Mouse (Mus musculus) hematopoietic multipotent progenitor cell, adult 10-12 weeks (in vitro differentiated cells): ENCODE results near the gene Muc20. TPM values are rescaled to one million over a fixed set of nuclear protein-coding genes. Genes with fewer than 3 reads are reported as not detected.

Experiments
- polyA plus RNA-seq: library from polyadenylated mRNA; stranded (reverse); fragments of >175 nt; gene quantifications from 2 replicates; pipeline ENCODE4 v1.2.3, GENCODE M21; 2012; ENCODE audit warnings: low replicate concordance

The Muc20 gene
- 0.34 and 0.39 TPM in 2 replicates for polyA plus RNA-seq

GRCm38 (mm10) chr16:32797426-32797689 is at the start of gene Muc20:
Gene Muc20 (minus strand): TSS chr16:32797435.

GRCm38 (mm10) chr16:32810321-32810720 is 13.1 kb upstream of the Muc20 start, which contains the start of gene Smbd1:
Gene Smbd1 (minus strand): TSS chr16:32810477.

GRCm38 (mm10) chr16:32735586-32735985 is 61.6 kb downstream of the Muc20 start, which contains the start of gene Muc4:
Gene Muc4 (plus strand): TSS chr16:32735886.

Other genes starting within 250 kb of the Muc20 start
- 0.64 and 11.6 TPM in 2 replicates for gene Tfrc, start 188.5 kb downstream of the Muc20 start, polyA plus RNA-seq
- gene Tnk2, start 153.6 kb downstream of the Muc20 start, polyA plus RNA-seq, result 311 and 674 TPM in 2 replicates
- gene Muc4, start 61.5 kb downstream of the Muc20 start, polyA plus RNA-seq, result 0.01 TPM in 1 of 2 replicates, not detected in the other
- gene Smbd1, start 13.0 kb upstream of the Muc20 start, polyA plus RNA-seq, result not detected in 2 replicates
- 99.9 and 144 TPM in 2 replicates for gene Fyttd1, start 80.1 kb upstream of the Muc20 start, polyA plus RNA-seq
- gene Rubcn, start 80.3 kb upstream of the Muc20 start, polyA plus RNA-seq, result 27.4 and 37.2 TPM in 2 replicates
- 14.1 and 22.2 TPM in 2 replicates for gene Lrch3, start 116.7 kb upstream of the Muc20 start, polyA plus RNA-seq